ENCODE assay signal across 9 mouse cellular contexts in genomic region chr5:118814052-118814451, GRCm38 (mm10).
DNase-seq lines count a peak whose midpoint lies in the region; TF ChIP-seq lines count a peak whose summit lies in the region.
"Had no signal": no experiment of that assay in that cellular context is flagged by ENCODE, and none has a peak within 500 bp of the region (broad histone marks: within the 10 kb centered on the region; RNA-seq: fewer than 3 reads in every experiment).

No protein-coding gene starts in this region.

- WGBS in heart, adult 2 months: 47% methylated on average over 6 of the region's 6 CpGs
- 48% methylated on average over 6 of the region's 6 CpGs for WGBS in thymus, adult 2 months

- peak; percentile 61 for TF ChIP-seq CTCF in heart, adult 2 months (IDR thresholded peaks at IDR 0.05)
- TF ChIP-seq CTCF in thymus, adult 2 months (IDR thresholded peaks at IDR 0.05; ENCODE audit: borderline replicate concordance, control insufficient read depth, extremely low read depth, insufficient read depth, low read length, poor library complexity): no peak

- H3K36me3 ChIP-seq in heart, adult 2 months (ENCODE audit: control insufficient read depth, insufficient read depth, low read length): no peaks in the 10 kb centered on the region
- no peaks in the 10 kb centered on the region for H3K36me3 ChIP-seq in thymus, adult 2 months (ENCODE audit: control insufficient read depth, insufficient read depth, low read length)
- H3K36me3 ChIP-seq: heart, embryonic 13.5 days had no signal

- no peak overlapping the region for H3K9ac ChIP-seq in heart, adult 2 months (ENCODE audit: low read depth, low read length)
- H3K9ac ChIP-seq: heart, embryonic 13.5 days had no signal

- no peak overlapping the region for H3K27ac ChIP-seq in heart, adult 2 months
- H3K27ac ChIP-seq in thymus, adult 2 months (ENCODE audit: control insufficient read depth, insufficient read depth, low read length): no peak overlapping the region
- H3K27ac ChIP-seq: heart, embryonic 13.5 days had no signal

- H3K27me3 ChIP-seq in heart, adult 2 months (ENCODE audit: control insufficient read depth, insufficient read depth, low read length): no peaks in the 10 kb centered on the region
- no peaks in the 10 kb centered on the region for H3K27me3 ChIP-seq in thymus, adult 2 months (ENCODE audit: control insufficient read depth, insufficient read depth, low read length)
- H3K27me3 ChIP-seq: heart, embryonic 13.5 days had no signal

- no peak for TF ChIP-seq POLR2A in heart, adult 2 months (IDR thresholded peaks at IDR 0.05; ENCODE audit: insufficient read depth, low read depth, low read length)
- no peak for TF ChIP-seq POLR2A in thymus, adult 2 months (IDR thresholded peaks at IDR 0.05; ENCODE audit: control insufficient read depth, extremely low read depth, insufficient read depth, low read length, poor library complexity)

- intact Hi-C loops in heart, adult 2 months (cut with DNase I): loop anchor here (1.0 kb wide), 1 partner anchor 32 kb away; no protein-coding TSS in a partner anchor
- intact Hi-C loops in heart, postnatal 25 days (cut with DNase I): loop anchor here (1.0 kb wide), 1 partner anchor 33 kb away; no protein-coding TSS in a partner anchor

- TF ChIP-seq EP300 in heart, adult 2 months (IDR thresholded peaks at IDR 0.05; ENCODE audit: insufficient read depth, low read depth, low read length): no peak

- peak; percentile 22 to 44 for DNase-seq in heart, adult 2 months
- no peak for DNase-seq in heart, postnatal 25 days (ENCODE audit: low spot score)
- DNase-seq in thymus, adult 2 months: peak; percentile 8
- no peak for DNase-seq in thymus, adult 18-20 months
- peak; percentile 33 to 54 for DNase-seq in gastrocnemius, adult 8-10 months (ENCODE audit: low spot score in 2 of 2)
- DNase-seq in lung, postnatal 36 days: peak; percentile 13
- no peak for DNase-seq in right cerebral cortex, postnatal 10 days (ENCODE audit: low spot score in 2 of 2)
- DNase-seq in right cerebral cortex, adult 2 months (ENCODE audit: low spot score in 2 of 2): no peak

- H3K4me1 ChIP-seq in heart, adult 2 months (ENCODE audit: control insufficient read depth, insufficient read depth, low read length): no peaks in the 10 kb centered on the region; the same call in 1 of the 2 replicates
- H3K4me1 ChIP-seq in thymus, adult 2 months (replicated peaks; ENCODE audit: control insufficient read depth, insufficient read depth, low read length): no peaks in the 10 kb centered on the region

- no peaks in the 10 kb centered on the region for H3K79me2 ChIP-seq in heart, adult 2 months (replicated peaks; ENCODE audit: control insufficient read depth, insufficient read depth, low read length)

- H3K4me3 ChIP-seq in heart, adult 2 months: no peak overlapping the region
- H3K4me3 ChIP-seq in thymus, adult 2 months (ENCODE audit: control insufficient read depth, insufficient read depth, low read length): no peak overlapping the region
- H3K4me3 ChIP-seq: heart, embryonic 13.5 days had no signal

Comparison
In these comparisons a context has a peak if more than half of its experiments do, and no peak if none do; other contexts are left out.
1. DNase-seq: peak in heart, adult 2 months (2 of 2), thymus, adult 2 months (single experiment), gastrocnemius, adult 8-10 months (2 of 2) and lung, postnatal 36 days (single experiment); none in heart, postnatal 25 days (single experiment), thymus, adult 18-20 months (0 of 2), right cerebral cortex, postnatal 10 days (0 of 2) and right cerebral cortex, adult 2 months (0 of 2).